Mouse (Mus musculus): ENCODE data around the gene Ccdc81. TPM values are rescaled to one million over a fixed set of nuclear protein-coding genes. Genes with fewer than 3 reads are reported as not detected.

Ccdc81 gene
- not detected in 2 replicates for polyA plus RNA-seq (2014; fragmentation: Nextera tagmentation; extraction: Ambion mirVana)

GRCm38 (mm10) chr7:89903442-89904343 is at the start of gene Ccdc81:
Gene Ccdc81, minus strand, starts transcription at chr7:89903629.
- no peak for ATAC-seq (replicated peaks; ENCODE audit: insufficient number of reproducible peaks, low FRiP score, low TSS enrichment)
- no peaks in the 10 kb centered on the region for H3K36me3 ChIP-seq (ENCODE audit: control insufficient read depth, insufficient read depth, low read length)
- H3K9ac ChIP-seq (ENCODE audit: low read depth, low read length) = no peak within 1 kb of the TSS
- H3K9me3 ChIP-seq (replicated peaks; ENCODE audit: control insufficient read depth, low read length) = no peaks in the 10 kb centered on the region
- peak within 1 kb of the TSS; percentile 47 for H3K4me2 ChIP-seq
- no peaks in the 10 kb centered on the region for H3K4me1 ChIP-seq (ENCODE audit: control insufficient read depth, insufficient read depth, low read length)
- no peaks in the 10 kb centered on the region for H3K27me3 ChIP-seq (ENCODE audit: control insufficient read depth, insufficient read depth, low read length)
- no peak within 1 kb of the TSS for H3K27ac ChIP-seq (ENCODE audit: low read depth, low read length)
- no peak within 1 kb of the TSS for H3K4me3 ChIP-seq (ENCODE audit: low read depth, low read length)
- WGBS (ENCODE audit: insufficient replicate concordance) = 37% methylated on average over 22 of the region's 22 CpGs

GRCm38 (mm10) chr7:89949403-89949802 is 46.0 kb upstream of the Ccdc81 start:
- Histone ChIP-seq H3K9ac (ENCODE audit: low read depth, low read length) (no peak overlapping the region), H3K36me3 (ENCODE audit: control insufficient read depth, insufficient read depth, low read length) (peaks cover 5% of the 10 kb centered on the region; the same call in 1 of the 2 replicates), H3K27ac (ENCODE audit: low read depth, low read length) (no peak overlapping the region), H3K9me3 (replicated peaks; ENCODE audit: control insufficient read depth, low read length) (no peaks in the 10 kb centered on the region), H3K4me2 (no peak overlapping the region), H3K4me3 (ENCODE audit: low read depth, low read length) (no peak overlapping the region), H3K4me1 (ENCODE audit: control insufficient read depth, insufficient read depth, low read length) (no peaks in the 10 kb centered on the region), H3K27me3 (ENCODE audit: control insufficient read depth, insufficient read depth, low read length) (no peaks in the 10 kb centered on the region)
- no peak for ATAC-seq (replicated peaks; ENCODE audit: insufficient number of reproducible peaks, low FRiP score, low TSS enrichment)
- WGBS (ENCODE audit: insufficient replicate concordance) = 51% methylated on average over 4 of the region's 4 CpGs

- no peak overlapping the region for H3K4me2 ChIP-seq
- 79% methylated on average over 7 of the region's 7 CpGs for WGBS (ENCODE audit: insufficient replicate concordance)
- no peaks in the 10 kb centered on the region for H3K4me1 ChIP-seq (ENCODE audit: control insufficient read depth, insufficient read depth, low read length)
- no peaks in the 10 kb centered on the region for H3K9me3 ChIP-seq (replicated peaks; ENCODE audit: control insufficient read depth, low read length)
- no peaks in the 10 kb centered on the region for H3K27me3 ChIP-seq (ENCODE audit: control insufficient read depth, insufficient read depth, low read length)
- H3K9ac ChIP-seq (ENCODE audit: low read depth, low read length) = no peak overlapping the region
- no peak for ATAC-seq (replicated peaks; ENCODE audit: insufficient number of reproducible peaks, low FRiP score, low TSS enrichment)
- H3K36me3 ChIP-seq (ENCODE audit: control insufficient read depth, insufficient read depth, low read length) = no peaks in the 10 kb centered on the region
- H3K4me3 ChIP-seq (ENCODE audit: low read depth, low read length) = no peak overlapping the region
- H3K27ac ChIP-seq (ENCODE audit: low read depth, low read length) = no peak overlapping the region
Measured at GRCm38 (mm10) chr7:89948026-89948425, 44.6 kb upstream of the Ccdc81 start.

DNA sequence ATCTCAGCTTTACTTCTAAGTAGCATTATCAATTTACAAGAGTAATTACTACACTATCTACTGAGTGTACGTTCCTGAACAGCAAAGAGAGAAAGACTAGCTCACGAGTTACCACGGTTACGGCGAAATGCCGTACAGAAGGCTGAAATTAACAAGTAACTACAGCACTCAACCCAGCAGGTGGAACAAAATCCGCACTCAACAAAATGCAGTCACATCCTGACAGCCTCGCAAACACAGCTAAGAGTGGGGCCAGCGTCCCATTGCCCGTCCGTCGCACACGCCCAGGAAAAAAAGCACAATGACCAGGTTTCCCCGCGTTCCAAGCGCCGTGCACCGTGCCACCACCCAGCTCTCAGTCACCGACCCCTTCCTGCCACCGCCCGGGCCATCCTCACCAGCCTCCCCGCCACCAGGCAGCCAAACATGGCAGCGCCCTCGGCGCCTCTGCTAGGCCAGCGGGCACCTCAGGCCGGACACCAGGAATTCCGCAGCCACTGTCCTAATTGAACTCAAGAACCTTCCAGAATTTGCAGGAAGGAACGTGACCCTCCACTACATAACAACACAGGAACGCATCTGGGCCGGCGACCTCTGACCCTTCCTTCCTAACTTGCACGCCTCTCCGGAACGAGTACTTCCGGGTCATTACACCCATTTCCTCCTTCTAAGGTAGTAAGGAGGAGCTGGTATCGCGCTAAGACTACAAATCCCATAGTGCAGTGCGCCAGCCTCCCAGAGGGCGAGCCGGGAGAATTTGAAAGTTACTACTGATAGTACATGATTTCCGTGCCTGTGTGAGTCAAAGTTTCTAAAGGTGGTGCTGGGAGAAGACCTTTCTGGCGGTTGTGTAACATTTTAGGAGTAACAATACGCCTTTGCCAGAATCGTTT is 37.4 kb upstream of the Ccdc81 start, which contains the start of gene Hikeshi:
Hikeshi (minus strand) TSS at position 634 of the 893 bp plus-strand sequence.
- H3K9me3 ChIP-seq (replicated peaks; ENCODE audit: control insufficient read depth, low read length) = no peaks in the 10 kb centered on the region
- H3K9ac ChIP-seq (ENCODE audit: low read depth, low read length) = peak within 1 kb of the TSS; percentile 86
- peak within 1 kb of the TSS; percentile 68 for H3K27ac ChIP-seq (ENCODE audit: low read depth, low read length)
- no peaks in the 10 kb centered on the region; the same call in 1 of the 2 replicates for H3K4me1 ChIP-seq (ENCODE audit: control insufficient read depth, insufficient read depth, low read length)
- no peaks in the 10 kb centered on the region for H3K27me3 ChIP-seq (ENCODE audit: control insufficient read depth, insufficient read depth, low read length)
- H3K36me3 ChIP-seq (ENCODE audit: control insufficient read depth, insufficient read depth, low read length) = no peaks in the 10 kb centered on the region
- under 1% methylated on average over 45 of the region's 45 CpGs for WGBS (ENCODE audit: insufficient replicate concordance)
- ATAC-seq (replicated peaks; ENCODE audit: insufficient number of reproducible peaks, low FRiP score, low TSS enrichment) = peak; percentile 99
- peak within 1 kb of the TSS; percentile 76 for H3K4me3 ChIP-seq (ENCODE audit: low read depth, low read length)
- H3K4me2 ChIP-seq = peak within 1 kb of the TSS; percentile 74

GRCm38 (mm10) chr7:89939497-89940353 is 36.3 kb upstream of the Ccdc81 start:
- WGBS (ENCODE audit: insufficient replicate concordance) = 56% methylated on average over 15 of the region's 15 CpGs

DNA sequence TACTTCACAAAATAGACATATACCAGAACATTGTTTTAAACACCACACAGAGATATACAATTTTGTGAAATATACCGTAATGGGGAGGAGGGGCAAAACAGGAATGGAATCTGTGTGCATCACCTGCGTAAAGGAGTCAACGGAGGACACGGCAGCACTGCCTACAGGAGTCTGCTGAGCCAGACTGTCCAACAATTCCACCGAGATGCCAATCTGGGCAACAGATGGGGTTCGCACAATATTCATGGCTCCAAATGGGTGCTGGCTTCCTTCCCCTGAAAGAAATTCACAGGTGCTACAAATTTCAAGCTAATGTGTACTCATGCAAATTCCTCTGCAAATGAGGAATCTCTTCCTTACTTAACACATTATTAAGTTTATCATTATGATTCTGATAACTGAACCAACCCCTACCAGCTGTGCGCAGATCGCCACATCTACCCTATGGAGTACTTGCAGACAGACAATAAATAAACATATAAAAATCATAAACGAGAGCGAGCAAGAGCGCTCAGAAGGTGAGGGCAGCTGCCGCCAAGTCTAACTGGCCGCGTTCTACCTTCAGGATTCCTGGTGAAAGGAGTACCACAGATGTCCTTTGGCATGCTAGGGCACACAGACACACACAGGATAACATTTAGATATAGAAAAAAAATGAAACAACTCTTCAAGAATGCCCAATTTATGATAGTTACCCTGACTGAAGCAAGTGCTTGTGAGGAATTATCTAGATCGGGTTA is 20.2 kb upstream of the Ccdc81 start:
- H3K4me1 ChIP-seq (ENCODE audit: control insufficient read depth, insufficient read depth, low read length) = no peaks in the 10 kb centered on the region
- 97% methylated on average over 15 of the region's 15 CpGs for WGBS (ENCODE audit: insufficient replicate concordance)
- peaks cover 5% of the 10 kb centered on the region; the same call in 1 of the 2 replicates for H3K36me3 ChIP-seq (ENCODE audit: control insufficient read depth, insufficient read depth, low read length)
- ATAC-seq (replicated peaks; ENCODE audit: insufficient number of reproducible peaks, low FRiP score, low TSS enrichment) = no peak
- H3K4me2 ChIP-seq = no peak overlapping the region
- H3K27ac ChIP-seq (ENCODE audit: low read depth, low read length) = no peak overlapping the region
- no peak overlapping the region for H3K4me3 ChIP-seq (ENCODE audit: low read depth, low read length)
- no peak overlapping the region for H3K9ac ChIP-seq (ENCODE audit: low read depth, low read length)
- H3K9me3 ChIP-seq (replicated peaks; ENCODE audit: control insufficient read depth, low read length) = no peaks in the 10 kb centered on the region
- H3K27me3 ChIP-seq (ENCODE audit: control insufficient read depth, insufficient read depth, low read length) = no peaks in the 10 kb centered on the region

More at GRCm38 (mm10) chr7:89939497-89940353, 36.3 kb upstream of the Ccdc81 start:
- Histone ChIP-seq H3K36me3 (ENCODE audit: control insufficient read depth, insufficient read depth, low read length) (no peaks in the 10 kb centered on the region), H3K9me3 (replicated peaks; ENCODE audit: control insufficient read depth, low read length) (no peaks in the 10 kb centered on the region), H3K9ac (ENCODE audit: low read depth, low read length) (peak overlapping the region; percentile 86), H3K4me3 (ENCODE audit: low read depth, low read length) (peak overlapping the region; percentile 76), H3K27me3 (ENCODE audit: control insufficient read depth, insufficient read depth, low read length) (no peaks in the 10 kb centered on the region), H3K4me2 (peak overlapping the region; percentile 74), H3K27ac (ENCODE audit: low read depth, low read length) (no peak overlapping the region), H3K4me1 (ENCODE audit: control insufficient read depth, insufficient read depth, low read length) (no peaks in the 10 kb centered on the region; the same call in 1 of the 2 replicates)
- no peak for ATAC-seq (replicated peaks; ENCODE audit: insufficient number of reproducible peaks, low FRiP score, low TSS enrichment)

- H3K27me3 ChIP-seq (ENCODE audit: control insufficient read depth, insufficient read depth, low read length) = no peaks in the 10 kb centered on the region
- no peak overlapping the region for H3K9ac ChIP-seq (ENCODE audit: low read depth, low read length)
- 87% methylated on average over 4 of the region's 4 CpGs for WGBS (ENCODE audit: insufficient replicate concordance)
- H3K9me3 ChIP-seq (replicated peaks; ENCODE audit: control insufficient read depth, low read length) = no peaks in the 10 kb centered on the region
- H3K4me1 ChIP-seq (ENCODE audit: control insufficient read depth, insufficient read depth, low read length) = no peaks in the 10 kb centered on the region
- no peak overlapping the region for H3K4me2 ChIP-seq
- no peak overlapping the region for H3K4me3 ChIP-seq (ENCODE audit: low read depth, low read length)
- H3K36me3 ChIP-seq (ENCODE audit: control insufficient read depth, insufficient read depth, low read length) = no peaks in the 10 kb centered on the region
- no peak for ATAC-seq (replicated peaks; ENCODE audit: insufficient number of reproducible peaks, low FRiP score, low TSS enrichment)
- no peak overlapping the region for H3K27ac ChIP-seq (ENCODE audit: low read depth, low read length)
Measured at GRCm38 (mm10) chr7:89917776-89918175, 14.3 kb upstream of the Ccdc81 start.
